Mouse (Mus musculus) small intestine, adult 2 months (tissue): ENCODE measurements around the gene Epha10.

ENCODE experiments used
- CTCF ChIP-seq: fragments of 200-500 bp; IDR thresholded peaks from 2 replicates; pipeline ENCODE4 v1.5.1; 2012; ENCODE audit warnings: low read depth, mild to moderate bottlenecking, control low read depth, inconsistent platforms, low read length, moderate library complexity, mixed read lengths; ENCODE audit not compliant: insufficient replicate concordance, insufficient read length; ENCODE audit errors: extremely low read depth
- POLR2A ChIP-seq: fragments of 200-500 bp; IDR thresholded peaks from 2 replicates; pipeline ENCODE4 v1.6.1; 2012; ENCODE audit warnings: low read depth, mild to moderate bottlenecking, control low read depth, inconsistent platforms, low read length, moderate library complexity

GRCm38 (mm10) chr4:124899906-124900305 is 19.2 kb downstream of the Epha10 start:
- no peak for TF ChIP-seq CTCF
- no peak for TF ChIP-seq POLR2A
